Mouse (Mus musculus) heart, adult 2 months (tissue): ENCODE results near the gene Elf1.

Experiments used
- EP300 ChIP-seq: fragments of 200-500 bp; IDR thresholded peaks from 2 replicates; pipeline ENCODE4 v1.6.1; 2011; ENCODE audit warnings: low read depth, low read length, control low read depth; ENCODE audit not compliant: insufficient read depth
- POLR2A ChIP-seq: fragments of 200-500 bp; IDR thresholded peaks from 2 replicates; pipeline ENCODE4 v1.6.1; 2011; ENCODE audit warnings: mild to moderate bottlenecking, low read depth, low read length, control low read depth; ENCODE audit not compliant: insufficient read depth

DNA sequence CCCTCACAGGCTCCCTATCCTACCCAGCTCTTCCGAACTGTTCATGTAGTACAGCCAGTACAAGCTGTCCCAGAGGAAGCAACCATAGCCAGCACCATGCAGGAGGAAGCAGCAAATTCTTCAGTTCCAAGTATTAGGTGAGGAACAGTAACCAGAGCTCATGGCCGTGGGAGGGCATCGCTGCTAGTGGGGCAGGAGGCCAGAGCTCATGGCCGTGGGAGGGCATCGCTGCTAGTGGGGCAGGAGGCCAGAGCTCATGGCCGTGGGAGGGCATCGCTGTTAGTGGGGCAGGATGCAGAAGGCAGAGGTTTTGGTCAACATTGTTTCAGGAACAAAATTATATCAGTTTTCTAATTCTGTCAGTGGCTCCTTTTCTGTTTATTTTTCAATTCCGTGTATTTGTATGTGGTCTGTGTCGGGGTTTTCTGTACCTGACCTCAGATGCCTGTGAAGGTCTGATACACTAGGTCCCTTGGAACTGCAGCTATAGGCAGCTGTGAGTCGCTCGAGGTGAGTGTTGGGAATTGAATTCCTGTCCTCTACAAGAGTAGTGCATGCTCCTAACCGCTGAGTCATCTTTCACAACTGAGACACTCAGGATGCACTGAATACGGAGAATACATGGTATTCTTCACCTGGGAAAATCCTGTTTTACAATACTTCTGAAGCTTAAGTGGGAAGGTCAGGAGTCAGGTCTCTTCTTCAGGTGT lies 92.6 kb downstream of the Elf1 start:
- TF ChIP-seq POLR2A: no peak
- no peak for TF ChIP-seq EP300
